Mouse (Mus musculus): ENCODE data around the gene Olfr1313. TPM values are rescaled to one million over a fixed set of nuclear protein-coding genes. Genes with fewer than 3 reads are reported as not detected.

Olfr1313 gene
- polyA plus RNA-seq (2014; fragmentation: Illumina TruSeq; extraction: RNeasy Lipid Tissue Mini Kit (QIAGEN cat#74804); ENCODE audit: low read depth, low replicate concordance), result not detected

GRCm38 (mm10) chr2:112077743-112078142 lies at the start of gene Olfr1313:
Gene Olfr1313 (minus strand): TSS chr2:112077843.

GRCm38 (mm10) chr2:112115340-112115739 lies 37.7 kb upstream of the Olfr1313 start, which contains the start of gene Olfr1315-ps1:
Gene Olfr1315-ps1 (minus strand): TSS chr2:112115440.

GRCm38 (mm10) chr2:112096681-112097080 lies 19.0 kb upstream of the Olfr1313 start, which contains the start of gene Olfr1314:
Gene Olfr1314 (minus strand): TSS chr2:112096781.

GRCm38 (mm10) chr2:112050138-112050537 lies 27.5 kb downstream of the Olfr1313 start, which contains the start of gene Olfr1312:
Gene Olfr1312 (minus strand): TSS chr2:112050238.

GRCm38 (mm10) chr2:112024312-112024711 lies 53.3 kb downstream of the Olfr1313 start, which contains the start of gene Olfr1311:
Gene Olfr1311 (minus strand): TSS chr2:112024412.

Other genes with a start within 250 kb of the Olfr1313 start
- gene Olfr1305, start 200.7 kb downstream of the Olfr1313 start, polyA plus RNA-seq (2014; fragmentation: Illumina TruSeq; extraction: RNeasy Lipid Tissue Mini Kit (QIAGEN cat#74804); ENCODE audit: low read depth, low replicate concordance), result not detected
- not detected for gene Olfr1306, start 161.6 kb downstream of the Olfr1313 start, polyA plus RNA-seq (2014; fragmentation: Illumina TruSeq; extraction: RNeasy Lipid Tissue Mini Kit (QIAGEN cat#74804); ENCODE audit: low read depth, low replicate concordance)
- gene Olfr1307, start 128.4 kb downstream of the Olfr1313 start, polyA plus RNA-seq (2014; fragmentation: Illumina TruSeq; extraction: RNeasy Lipid Tissue Mini Kit (QIAGEN cat#74804); ENCODE audit: low read depth, low replicate concordance), result not detected
- not detected for gene Olfr1308, start 112.9 kb downstream of the Olfr1313 start, polyA plus RNA-seq (2014; fragmentation: Illumina TruSeq; extraction: RNeasy Lipid Tissue Mini Kit (QIAGEN cat#74804); ENCODE audit: low read depth, low replicate concordance)
- gene Olfr1309, start 87.6 kb downstream of the Olfr1313 start, polyA plus RNA-seq (2014; fragmentation: Illumina TruSeq; extraction: RNeasy Lipid Tissue Mini Kit (QIAGEN cat#74804); ENCODE audit: low read depth, low replicate concordance), result not detected
- gene Olfr1310, start 65.1 kb downstream of the Olfr1313 start, polyA plus RNA-seq (2014; fragmentation: Illumina TruSeq; extraction: RNeasy Lipid Tissue Mini Kit (QIAGEN cat#74804); ENCODE audit: low read depth, low replicate concordance), result not detected
- gene Olfr1311, start 53.4 kb downstream of the Olfr1313 start, polyA plus RNA-seq (2014; fragmentation: Illumina TruSeq; extraction: RNeasy Lipid Tissue Mini Kit (QIAGEN cat#74804); ENCODE audit: low read depth, low replicate concordance), result not detected
- not detected for gene Olfr1312, start 27.6 kb downstream of the Olfr1313 start, polyA plus RNA-seq (2014; fragmentation: Illumina TruSeq; extraction: RNeasy Lipid Tissue Mini Kit (QIAGEN cat#74804); ENCODE audit: low read depth, low replicate concordance)
- not detected for gene Olfr1314, start 18.9 kb upstream of the Olfr1313 start, polyA plus RNA-seq (2014; fragmentation: Illumina TruSeq; extraction: RNeasy Lipid Tissue Mini Kit (QIAGEN cat#74804); ENCODE audit: low read depth, low replicate concordance)
- gene Olfr1315-ps1, start 37.6 kb upstream of the Olfr1313 start, polyA plus RNA-seq (2014; fragmentation: Illumina TruSeq; extraction: RNeasy Lipid Tissue Mini Kit (QIAGEN cat#74804); ENCODE audit: low read depth, low replicate concordance), result not detected
- not detected for gene Olfr1316, start 57.1 kb upstream of the Olfr1313 start, polyA plus RNA-seq (2014; fragmentation: Illumina TruSeq; extraction: RNeasy Lipid Tissue Mini Kit (QIAGEN cat#74804); ENCODE audit: low read depth, low replicate concordance)
- not detected for gene Olfr1317, start 62.5 kb upstream of the Olfr1313 start, polyA plus RNA-seq (2014; fragmentation: Illumina TruSeq; extraction: RNeasy Lipid Tissue Mini Kit (QIAGEN cat#74804); ENCODE audit: low read depth, low replicate concordance)
- gene Olfr1318, start 76.4 kb upstream of the Olfr1313 start, polyA plus RNA-seq (2014; fragmentation: Illumina TruSeq; extraction: RNeasy Lipid Tissue Mini Kit (QIAGEN cat#74804); ENCODE audit: low read depth, low replicate concordance), result not detected
- not detected for gene Lpcat4, start 161.6 kb upstream of the Olfr1313 start, polyA plus RNA-seq (2014; fragmentation: Illumina TruSeq; extraction: RNeasy Lipid Tissue Mini Kit (QIAGEN cat#74804); ENCODE audit: low read depth, low replicate concordance)
- gene Nutm1, start 181.4 kb upstream of the Olfr1313 start, polyA plus RNA-seq (2014; fragmentation: Illumina TruSeq; extraction: RNeasy Lipid Tissue Mini Kit (QIAGEN cat#74804); ENCODE audit: low read depth, low replicate concordance), result not detected
- 25.4 TPM for gene Nop10, start 184.1 kb upstream of the Olfr1313 start, polyA plus RNA-seq (2014; fragmentation: Illumina TruSeq; extraction: RNeasy Lipid Tissue Mini Kit (QIAGEN cat#74804); ENCODE audit: low read depth, low replicate concordance)
- 10.0 TPM for gene Slc12a6, start 188.0 kb upstream of the Olfr1313 start, polyA plus RNA-seq (2014; fragmentation: Illumina TruSeq; extraction: RNeasy Lipid Tissue Mini Kit (QIAGEN cat#74804); ENCODE audit: low read depth, low replicate concordance)
- gene Gm21985, start 188.5 kb upstream of the Olfr1313 start, polyA plus RNA-seq (2014; fragmentation: Illumina TruSeq; extraction: RNeasy Lipid Tissue Mini Kit (QIAGEN cat#74804); ENCODE audit: low read depth, low replicate concordance), result 0.08 TPM

All from liver, adult 10 weeks (tissue).